ENCODE assay signal across 28 mouse cellular contexts in the genomic region with DNA sequence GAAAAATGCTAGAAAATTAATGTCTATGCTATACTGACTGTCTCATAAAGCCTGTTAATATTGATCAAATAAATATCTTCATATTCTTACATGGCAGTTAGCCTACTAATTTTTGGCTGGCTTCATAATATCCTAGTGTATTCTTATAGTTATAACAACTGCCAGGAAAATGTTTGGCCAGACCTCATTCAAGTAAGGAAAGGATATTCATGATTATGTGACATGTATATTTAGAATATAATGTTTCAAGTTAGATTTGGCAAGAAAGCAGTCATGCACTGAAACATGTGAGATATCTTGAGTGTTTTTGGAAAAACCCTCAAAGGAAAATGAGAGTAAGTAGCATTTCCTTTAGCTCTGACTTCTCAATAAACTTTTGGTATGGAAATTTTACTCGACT.
DNase-seq lines count a peak whose midpoint lies in the region; ATAC-seq and TF ChIP-seq lines count a peak whose summit lies in the region.
"Had no signal": no experiment of that assay in that cellular context is flagged by ENCODE, and none has a peak within 500 bp of the region (broad histone marks: within the 10 kb centered on the region; RNA-seq: fewer than 3 reads in every experiment).

No protein-coding gene starts in this region.

- H3K27ac ChIP-seq in left cerebral cortex, adult 2 months: peak overlapping the region; percentile 16; the same call in 1 of the 2 replicates
- 0 out of 2 replicates have a peak overlapping the region, but pooled peaks have one; percentile 47 for H3K27ac ChIP-seq in lung, embryonic 15.5 days
- no peak overlapping the region for H3K27ac ChIP-seq in CH12.LX (ENCODE audit: insufficient read depth, low read depth)
- H3K27ac ChIP-seq: embryonic facial prominence, embryonic 15.5 days; forebrain, embryonic 15.5 days; heart, adult 2 months; heart, embryonic 10.5 days; heart, embryonic 13.5 days; hindbrain, embryonic 14.5 days; hindbrain, postnatal 0 days had no signal

- WGBS in lung, embryonic 15.5 days: 33% methylated on average over 1 of the region's 1 CpGs

- no peak overlapping the region for H3K4me2 ChIP-seq in lung, embryonic 15.5 days
- no peak overlapping the region for H3K4me2 ChIP-seq in CH12.LX (ENCODE audit: insufficient read depth, low read depth, poor library complexity, severe bottlenecking)
- H3K4me2 ChIP-seq: embryonic facial prominence, embryonic 15.5 days; forebrain, embryonic 15.5 days; heart, embryonic 13.5 days; hindbrain, embryonic 14.5 days had no signal

- 0 out of 2 replicates have a peak, but pooled peaks have one; percentile 31 for TF ChIP-seq EP300 in CH12.LX (IDR thresholded peaks at IDR 0.05; ENCODE audit: low read length)

- peak; percentile 71; the same call in 1 of the 2 replicates for ATAC-seq in lung, embryonic 15.5 days (ENCODE audit: borderline replicate concordance, extremely low read depth, low FRiP score, low TSS enrichment)
- ATAC-seq: activated CD4-positive, CD25-positive, alpha-beta regulatory T cell, adult 4 months; CD4-positive, CD25-positive, alpha-beta regulatory T cell, adult 4 months; forebrain, embryonic 15.5 days; hindbrain, postnatal 0 days; inflammation-experienced regulatory T-cells, adult 6 months had no signal

- in situ Hi-C loops in CH12.LX (cut with MboI; ENCODE audit: low pct_ligation_motif_present, low pct_unique_long_range_greater_than_20kb, low sequenced_read_pairs): no loop called here

- TF ChIP-seq CTCF in left cerebral cortex, adult 2 months (IDR thresholded peaks at IDR 0.05): no peak
- no peak for TF ChIP-seq CTCF in CH12.LX (conservative IDR thresholded peaks at IDR 0.05 in 1 of 2, IDR thresholded peaks at IDR 0.05 in 1 of 2; ENCODE audit: low read depth in 2 of 2, low read length in 2 of 2)

- dilution Hi-C loops in CH12.LX (cut with MboI; ENCODE audit: extremely low pct_ligation_motif_present, extremely low pct_unique_long_range_greater_than_20kb, low sequenced_read_pairs): no loop called here

- H3K9me3 ChIP-seq in lung, embryonic 15.5 days: no peaks in the 10 kb centered on the region
- no peaks in the 10 kb centered on the region for H3K9me3 ChIP-seq in CH12.LX (replicated peaks; ENCODE audit: low read length)
- H3K9me3 ChIP-seq: embryonic facial prominence, embryonic 15.5 days; forebrain, embryonic 15.5 days; heart, embryonic 10.5 days; heart, embryonic 13.5 days had no signal

- H3K4me3 ChIP-seq in left cerebral cortex, adult 2 months: no peak overlapping the region
- no peak overlapping the region for H3K4me3 ChIP-seq in lung, embryonic 15.5 days
- no peak overlapping the region for H3K4me3 ChIP-seq in CH12.LX (replicated peaks in 1 of 3; ENCODE audit: low read depth in 2 of 3, low read length in 2 of 3, poor library complexity in 1 of 3)
- H3K4me3 ChIP-seq: embryonic facial prominence, embryonic 15.5 days; forebrain, embryonic 15.5 days; heart, adult 2 months; heart, embryonic 10.5 days; heart, embryonic 13.5 days had no signal

- TF ChIP-seq POLR2A in CH12.LX (IDR thresholded peaks at IDR 0.05; ENCODE audit: low read depth, low read length): no peak

- H3K4me1 ChIP-seq in lung, embryonic 15.5 days: peaks cover 10% of the 10 kb centered on the region
- peaks cover 0 to 22% of the 10 kb centered on the region in 2 experiments; a peak in 1 of 4 replicates for H3K4me1 ChIP-seq in CH12.LX (ENCODE audit: control insufficient read depth in 1 of 2, insufficient read depth in 2 of 2)
- H3K4me1 ChIP-seq: forebrain, embryonic 15.5 days; heart, embryonic 10.5 days had no signal

- TF ChIP-seq RAD21 in CH12.LX (IDR thresholded peaks at IDR 0.05; ENCODE audit: low read depth, low read length): no peak

- no peaks in the 10 kb centered on the region for H3K79me2 ChIP-seq in CH12.LX (replicated peaks; ENCODE audit: control insufficient read depth, extremely low read depth, insufficient read depth, poor library complexity, severe bottlenecking)

- DNase-seq in left cerebral cortex, adult 2 months (ENCODE audit: extremely low spot score in 1 of 2, low spot score in 2 of 2): no peak
- no peak for DNase-seq in left cerebral cortex, adult 9 months (ENCODE audit: low spot score in 2 of 2)
- DNase-seq in lung, adult 18-20 months: no peak
- no peak for DNase-seq in CH12.LX (ENCODE audit: extremely low read depth)
- peak; percentile 18 for DNase-seq in brain, adult 2 months (ENCODE audit: low read depth, low spot score)
- DNase-seq in cerebellum, adult 11-12 months: no peak
- DNase-seq: adrenal gland, postnatal 10 days; adrenal gland, postnatal 36 days; cerebellum, adult 11 months; cerebellum, adult 8-10 months; cerebellum, postnatal 10 days; cerebellum, postnatal 36 days; embryo, embryonic 11 days; gastrocnemius, postnatal 10 days; gastrocnemius, postnatal 36 days; heart, adult 2 months; heart, postnatal 14 days; heart, postnatal 4 days had no signal

- H3K27me3 ChIP-seq in lung, embryonic 15.5 days: no peaks in the 10 kb centered on the region
- H3K27me3 ChIP-seq in CH12.LX (replicated peaks): no peaks in the 10 kb centered on the region
- H3K27me3 ChIP-seq: embryonic facial prominence, embryonic 15.5 days; forebrain, embryonic 15.5 days; heart, embryonic 13.5 days had no signal

- no peaks in the 10 kb centered on the region for H3K36me3 ChIP-seq in lung, embryonic 15.5 days
- no peaks in the 10 kb centered on the region for H3K36me3 ChIP-seq in CH12.LX (replicated peaks in 1 of 2; ENCODE audit: control insufficient read depth in 1 of 2, insufficient read depth in 1 of 2, low read length in 1 of 2)
- H3K36me3 ChIP-seq: embryonic facial prominence, embryonic 15.5 days; forebrain, embryonic 15.5 days; heart, embryonic 10.5 days; heart, embryonic 13.5 days had no signal

- no peak overlapping the region for H3K9ac ChIP-seq in lung, embryonic 15.5 days
- H3K9ac ChIP-seq in CH12.LX (ENCODE audit: insufficient read depth, low read depth): no peak overlapping the region
- H3K9ac ChIP-seq: embryonic facial prominence, embryonic 15.5 days; forebrain, embryonic 15.5 days; heart, embryonic 13.5 days; hindbrain, embryonic 14.5 days had no signal

- intact Hi-C loops in left cerebral cortex, adult 2 months (cut with DNase I): loop anchor here (10.0 kb wide), 1 partner anchor 194 kb away; no protein-coding TSS in a partner anchor

TF ChIP-seq in CH12.LX, 34 proteins besides CTCF, POLR2A, EP300 and RAD21:
- TF ChIP-seq MEF2A (IDR thresholded peaks at IDR 0.05; ENCODE audit: borderline replicate concordance, low read depth, low read length) (0 out of 2 replicates have a peak, but pooled peaks have one; percentile 14), MYC (IDR thresholded peaks at IDR 0.05; ENCODE audit: low read depth, low read length) (no peak), CHD2 (IDR thresholded peaks at IDR 0.05; ENCODE audit: low read length) (no peak), ZNF384 (IDR thresholded peaks at IDR 0.05; ENCODE audit: low read depth, low read length) (no peak), IRF4 (IDR thresholded peaks at IDR 0.05; ENCODE audit: low read depth, low read length) (no peak)
